ENCODE assay signal across 12 mouse cellular contexts in the genomic region with DNA sequence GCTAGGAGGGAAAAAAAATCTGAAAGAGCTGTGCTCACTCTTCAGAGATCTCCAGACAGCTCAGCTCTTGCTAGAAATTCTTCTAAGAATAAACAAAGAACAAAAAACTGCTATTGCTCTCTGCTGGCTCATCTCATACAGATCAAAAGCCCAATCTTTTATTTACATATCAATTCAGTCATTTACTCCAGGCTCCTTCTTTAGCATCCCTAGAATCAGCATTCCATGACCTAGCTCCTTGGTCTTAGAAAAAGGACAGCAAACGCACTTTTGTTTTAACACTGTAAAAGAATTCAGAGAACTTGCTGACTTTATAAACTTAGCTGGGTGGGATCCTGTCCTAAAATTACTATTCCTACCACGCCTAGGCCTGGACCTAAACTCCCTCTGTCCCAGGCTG.
"Had no signal": no experiment of that assay in that cellular context is flagged by ENCODE, and none has a peak within 500 bp of the region (broad histone marks: within the 10 kb centered on the region; RNA-seq: fewer than 3 reads in every experiment).

No protein-coding gene starts in this region.

- DNase-seq: kidney, postnatal 10 days; layer of hippocampus, postnatal 36 days; liver, embryonic 13.5 days; lung, adult 2 months; lung, postnatal 14 days; lung, postnatal 4 days; thymus, adult 18-20 months; thymus, postnatal 36 days had no signal

- H3K4me2 ChIP-seq: kidney, embryonic 15.5 days; liver, embryonic 13.5 days; midbrain, embryonic 12.5 days had no signal

- H3K27me3 ChIP-seq: kidney, embryonic 15.5 days; liver, embryonic 13.5 days; midbrain, embryonic 12.5 days had no signal

- H3K27ac ChIP-seq: kidney, embryonic 15.5 days; left cerebral cortex, adult 2 months; liver, embryonic 13.5 days; midbrain, embryonic 12.5 days had no signal

- H3K4me3 ChIP-seq: kidney, embryonic 15.5 days; left cerebral cortex, adult 2 months; liver, embryonic 13.5 days; midbrain, embryonic 12.5 days had no signal

- ATAC-seq: midbrain, embryonic 16.5 days had no signal

- H3K4me1 ChIP-seq: kidney, embryonic 15.5 days; liver, embryonic 13.5 days; midbrain, embryonic 12.5 days had no signal

- H3K36me3 ChIP-seq: kidney, embryonic 15.5 days; liver, embryonic 13.5 days; midbrain, embryonic 12.5 days had no signal

- H3K9me3 ChIP-seq: kidney, embryonic 15.5 days; liver, embryonic 13.5 days; midbrain, embryonic 12.5 days had no signal

- H3K9ac ChIP-seq: kidney, embryonic 15.5 days; liver, embryonic 13.5 days; midbrain, embryonic 12.5 days had no signal
